Mouse (Mus musculus): ENCODE results near the gene Kin. TPM values are rescaled to one million over a fixed set of nuclear protein-coding genes. Genes with fewer than 3 reads are reported as not detected.

Gene Kin
- polyA plus RNA-seq, 1 experiment from 2014 or later, result 26.4 TPM

GRCm38 (mm10) chr2:10079745-10080309 lies 566 bp upstream of the Kin start:
- no peaks in the 10 kb centered on the region for H3K9me3 ChIP-seq
- H3K4me3 ChIP-seq (replicated peaks), result peak overlapping the region; percentile 78
- peak overlapping the region; percentile 59 for H3K4me2 ChIP-seq (replicated peaks)
- peaks cover 36% of the 10 kb centered on the region for H3K4me1 ChIP-seq (replicated peaks)
- WGBS, result under 1% methylated on average over 28 of the region's 28 CpGs
- peak overlapping the region; percentile 97 for H3K9ac ChIP-seq
- ATAC-seq, result peak; percentile 54; the same call in 1 of the 2 replicates
- no peaks in the 10 kb centered on the region for H3K27me3 ChIP-seq (replicated peaks)
- H3K27ac ChIP-seq, result peak overlapping the region; percentile 90
- H3K36me3 ChIP-seq, result peaks cover 4% of the 10 kb centered on the region; the same call in 1 of the 2 replicates

GRCm38 (mm10) chr2:10081453-10082080 lies 1.2 kb downstream of the Kin start:
- peaks cover 6% of the 10 kb centered on the region; the same call in 1 of the 2 replicates for H3K36me3 ChIP-seq
- peak overlapping the region; percentile 78 for H3K4me3 ChIP-seq (replicated peaks)
- H3K27me3 ChIP-seq (replicated peaks), result no peaks in the 10 kb centered on the region
- peaks cover 26% of the 10 kb centered on the region for H3K4me1 ChIP-seq (replicated peaks)
- ATAC-seq, result no peak
- H3K9me3 ChIP-seq, result no peaks in the 10 kb centered on the region
- no peak overlapping the region for H3K27ac ChIP-seq
- H3K4me2 ChIP-seq (replicated peaks), result peak overlapping the region; percentile 65
- WGBS, result 81% methylated on average over 5 of the region's 5 CpGs
- H3K9ac ChIP-seq, result no peak overlapping the region

GRCm38 (mm10) chr2:10082737-10083136 lies 2.3 kb downstream of the Kin start:
- Histone ChIP-seq H3K9ac (no peak overlapping the region), H3K27me3 (replicated peaks) (no peaks in the 10 kb centered on the region), H3K27ac (no peak overlapping the region), H3K9me3 (no peaks in the 10 kb centered on the region), H3K4me1 (replicated peaks) (peaks cover 22% of the 10 kb centered on the region), H3K4me3 (replicated peaks) (no peak overlapping the region), H3K36me3 (peaks cover 9% of the 10 kb centered on the region; the same call in 1 of the 2 replicates), H3K4me2 (replicated peaks) (no peak overlapping the region)
- no peak for ATAC-seq
- WGBS, result 77% methylated on average over 1 of the region's 1 CpGs

- Histone ChIP-seq H3K36me3 (peaks cover 26% of the 10 kb centered on the region), H3K4me1 (replicated peaks) (no peaks in the 10 kb centered on the region), H3K9me3 (no peaks in the 10 kb centered on the region), H3K27ac (no peak overlapping the region), H3K4me3 (replicated peaks) (no peak overlapping the region), H3K27me3 (replicated peaks) (no peaks in the 10 kb centered on the region), H3K9ac (no peak overlapping the region), H3K4me2 (replicated peaks) (no peak overlapping the region)
- 81% methylated on average over 8 of the region's 8 CpGs for WGBS
- ATAC-seq, result no peak
Observed at GRCm38 (mm10) chr2:10087256-10087850, 7.0 kb downstream of the Kin start.

- peak; percentile 79 for ATAC-seq
- Histone ChIP-seq H3K4me2 (replicated peaks) (no peak overlapping the region), H3K36me3 (peaks cover 15% of the 10 kb centered on the region), H3K27ac (no peak overlapping the region), H3K4me1 (replicated peaks) (no peaks in the 10 kb centered on the region), H3K9me3 (no peaks in the 10 kb centered on the region), H3K27me3 (replicated peaks) (no peaks in the 10 kb centered on the region), H3K9ac (no peak overlapping the region), H3K4me3 (replicated peaks) (no peak overlapping the region)
- 66% methylated on average over 14 of the region's 14 CpGs for WGBS
Observed at GRCm38 (mm10) chr2:10094327-10095100, 14.1 kb downstream of the Kin start.

GRCm38 (mm10) chr2:10098598-10099215 lies 18.3 kb downstream of the Kin start:
- Histone ChIP-seq H3K9ac (no peak overlapping the region), H3K4me1 (replicated peaks) (no peaks in the 10 kb centered on the region), H3K4me3 (replicated peaks) (no peak overlapping the region), H3K36me3 (no peaks in the 10 kb centered on the region), H3K9me3 (no peaks in the 10 kb centered on the region), H3K4me2 (replicated peaks) (no peak overlapping the region), H3K27ac (no peak overlapping the region), H3K27me3 (replicated peaks) (no peaks in the 10 kb centered on the region)
- WGBS, result 37% methylated on average over 9 of the region's 9 CpGs
- no peak for ATAC-seq

GRCm38 (mm10) chr2:10100471-10100870 lies 20.1 kb downstream of the Kin start:
- ATAC-seq, result peak; percentile 61
- Histone ChIP-seq H3K4me2 (replicated peaks) (no peak overlapping the region), H3K27ac (no peak overlapping the region), H3K4me3 (replicated peaks) (no peak overlapping the region), H3K4me1 (replicated peaks) (no peaks in the 10 kb centered on the region), H3K27me3 (replicated peaks) (no peaks in the 10 kb centered on the region), H3K36me3 (no peaks in the 10 kb centered on the region), H3K9ac (no peak overlapping the region), H3K9me3 (no peaks in the 10 kb centered on the region)
- 49% methylated on average over 2 of the region's 2 CpGs for WGBS

GRCm38 (mm10) chr2:10101180-10101579 lies 20.8 kb downstream of the Kin start:
- H3K4me1 ChIP-seq (replicated peaks), result no peaks in the 10 kb centered on the region
- WGBS, result 45% methylated on average over 6 of the region's 6 CpGs
- no peak overlapping the region for H3K27ac ChIP-seq
- H3K27me3 ChIP-seq (replicated peaks), result no peaks in the 10 kb centered on the region
- no peak overlapping the region for H3K4me2 ChIP-seq (replicated peaks)
- H3K9me3 ChIP-seq, result no peaks in the 10 kb centered on the region
- no peak overlapping the region for H3K9ac ChIP-seq
- H3K36me3 ChIP-seq, result no peaks in the 10 kb centered on the region
- H3K4me3 ChIP-seq (replicated peaks), result no peak overlapping the region
- ATAC-seq, result peak; percentile 35; the same call in 1 of the 2 replicates

GRCm38 (mm10) chr2:10108535-10109189 lies 28.3 kb downstream of the Kin start:
- H3K27ac ChIP-seq, result no peak overlapping the region
- ATAC-seq, result no peak
- H3K36me3 ChIP-seq, result no peaks in the 10 kb centered on the region
- H3K4me2 ChIP-seq (replicated peaks), result no peak overlapping the region
- H3K27me3 ChIP-seq (replicated peaks), result no peaks in the 10 kb centered on the region
- H3K9ac ChIP-seq, result no peak overlapping the region
- no peak overlapping the region for H3K4me3 ChIP-seq (replicated peaks)
- H3K9me3 ChIP-seq, result no peaks in the 10 kb centered on the region
- WGBS, result 71% methylated on average over 6 of the region's 6 CpGs
- no peaks in the 10 kb centered on the region for H3K4me1 ChIP-seq (replicated peaks)

- Histone ChIP-seq H3K36me3 (no peaks in the 10 kb centered on the region), H3K27me3 (replicated peaks) (no peaks in the 10 kb centered on the region), H3K4me3 (replicated peaks) (no peak overlapping the region), H3K9ac (no peak overlapping the region), H3K4me1 (replicated peaks) (no peaks in the 10 kb centered on the region), H3K4me2 (replicated peaks) (no peak overlapping the region), H3K9me3 (no peaks in the 10 kb centered on the region), H3K27ac (no peak overlapping the region)
- WGBS, result 63% methylated on average over 1 of the region's 1 CpGs
- no peak for ATAC-seq
Observed at GRCm38 (mm10) chr2:10118751-10119150, 38.4 kb downstream of the Kin start.

GRCm38 (mm10) chr2:10119276-10119675 lies 38.9 kb downstream of the Kin start:
- WGBS, result 81% methylated on average over 8 of the region's 8 CpGs
- H3K4me2 ChIP-seq (replicated peaks), result no peak overlapping the region

More at GRCm38 (mm10) chr2:10119276-10119675, 38.9 kb downstream of the Kin start:
- H3K27ac ChIP-seq, result no peak overlapping the region
- H3K27me3 ChIP-seq (replicated peaks), result no peaks in the 10 kb centered on the region
- ATAC-seq, result no peak
- H3K9me3 ChIP-seq, result no peaks in the 10 kb centered on the region
- no peaks in the 10 kb centered on the region for H3K36me3 ChIP-seq
- no peak overlapping the region for H3K9ac ChIP-seq
- no peak overlapping the region for H3K4me3 ChIP-seq (replicated peaks)
- H3K4me1 ChIP-seq (replicated peaks), result no peaks in the 10 kb centered on the region

Measured in intestine, embryonic 15.5 days (tissue).